Mouse (Mus musculus): ENCODE results near the gene Cdc42bpb. TPM values are rescaled to one million over a fixed set of nuclear protein-coding genes. Genes with fewer than 3 reads are reported as not detected.
A peak's percentile ranks its signal among the peaks of the same experiment; 100 is the strongest.

Gene Cdc42bpb
- polyA plus RNA-seq, 2 experiments: 5.3 to 22.5 TPM

- H3K4me2 ChIP-seq (ENCODE audit: low read depth): no peak overlapping the region
- WGBS (ENCODE audit: insufficient replicate concordance): 77% methylated on average over 11 of the region's 11 CpGs
- peaks cover 0 to 1% of the 10 kb centered on the region in 2 experiments; a peak in 2 of 4 replicates for H3K4me1 ChIP-seq (replicated peaks; ENCODE audit: control insufficient read depth in 2 of 2, insufficient read depth in 2 of 2, low read length in 1 of 2)
- H3K27me3 ChIP-seq (ENCODE audit: control insufficient read depth, insufficient read depth, low read length): no peaks in the 10 kb centered on the region
- ATAC-seq (ENCODE audit: insufficient read depth): no peak
- no peak overlapping the region for H3K4me3 ChIP-seq (ENCODE audit: insufficient read depth in 1 of 2, low read depth in 2 of 2, low read length in 2 of 2)
- DNase-seq (ENCODE audit: low read depth in 3 of 3, low spot score in 3 of 3): no peak
- no peaks in the 10 kb centered on the region for H3K36me3 ChIP-seq (replicated peaks; ENCODE audit: control insufficient read depth, insufficient read depth, low read depth)
- no peak overlapping the region for H3K9ac ChIP-seq (replicated peaks)
- TF ChIP-seq EP300 (IDR thresholded peaks at IDR 0.05; ENCODE audit: low read depth) (no peak), CTCF (IDR thresholded peaks at IDR 0.05; ENCODE audit: low read depth) (no peak)
- H3K27ac ChIP-seq: no peak overlapping the region
- H3K9me3 ChIP-seq (ENCODE audit: control insufficient read depth, low read length): no peaks in the 10 kb centered on the region
Measured at GRCm38 (mm10) chr12:111332443-111332842, 45.1 kb downstream of the Cdc42bpb start.

DNA sequence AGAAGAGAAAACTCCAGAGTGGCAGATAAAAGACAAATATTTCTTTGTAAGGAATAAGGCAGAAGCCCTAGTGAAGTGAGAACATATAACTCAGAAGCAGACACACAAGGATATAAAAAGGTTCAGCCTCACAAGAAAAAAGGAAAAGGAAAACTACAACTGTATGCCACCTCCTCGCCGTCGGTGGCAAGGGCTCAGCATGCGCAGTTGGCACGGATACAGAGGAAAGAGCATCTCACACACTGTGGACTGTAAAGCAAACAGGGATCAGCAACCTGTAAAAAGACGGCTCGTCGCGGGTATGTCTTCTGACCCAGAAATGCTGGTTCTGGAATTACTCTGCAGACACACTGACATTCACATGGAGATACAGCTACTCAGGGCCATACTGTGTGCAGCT lies 45.9 kb downstream of the Cdc42bpb start:
- H3K27ac ChIP-seq: no peak overlapping the region
- TF ChIP-seq EP300 (IDR thresholded peaks at IDR 0.05; ENCODE audit: low read depth): no peak
- no peak for TF ChIP-seq CTCF (IDR thresholded peaks at IDR 0.05; ENCODE audit: low read depth)
- no peak for DNase-seq (ENCODE audit: low read depth in 3 of 3, low spot score in 3 of 3)
- WGBS (ENCODE audit: insufficient replicate concordance): 85% methylated on average over 9 of the region's 9 CpGs
- H3K36me3 ChIP-seq (replicated peaks; ENCODE audit: control insufficient read depth, insufficient read depth, low read depth): no peaks in the 10 kb centered on the region
- H3K9me3 ChIP-seq (ENCODE audit: control insufficient read depth, low read length): no peaks in the 10 kb centered on the region
- no peaks in the 10 kb centered on the region for H3K4me1 ChIP-seq (replicated peaks; ENCODE audit: control insufficient read depth in 2 of 2, insufficient read depth in 2 of 2, low read length in 1 of 2)
- no peak overlapping the region for H3K4me2 ChIP-seq (ENCODE audit: low read depth)
- H3K27me3 ChIP-seq (ENCODE audit: control insufficient read depth, insufficient read depth, low read length): no peaks in the 10 kb centered on the region
- no peak overlapping the region for H3K9ac ChIP-seq (replicated peaks)
- H3K4me3 ChIP-seq (ENCODE audit: insufficient read depth in 1 of 2, low read depth in 2 of 2, low read length in 2 of 2): no peak overlapping the region
- no peak for ATAC-seq (ENCODE audit: insufficient read depth)

DNA sequence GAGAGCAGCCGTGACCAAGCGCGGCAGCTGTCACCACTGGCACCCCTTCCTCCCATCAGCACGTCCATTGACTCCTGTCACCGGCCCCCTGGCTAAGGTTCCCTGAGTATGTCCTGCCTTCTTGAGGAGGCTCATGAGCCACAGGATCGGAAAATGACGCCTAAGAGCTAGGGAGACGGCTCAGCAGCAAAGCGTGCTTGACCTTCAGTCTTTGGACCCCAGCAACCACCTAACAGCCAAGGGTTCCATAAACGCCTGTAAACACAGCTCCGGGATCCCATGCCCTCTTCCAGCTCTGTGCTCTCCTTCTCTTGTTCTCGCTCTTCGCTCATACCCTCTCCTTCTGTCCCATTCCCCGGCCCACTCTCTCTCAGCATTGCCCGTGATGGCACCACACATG lies 48.2 kb downstream of the Cdc42bpb start:
- H3K4me2 ChIP-seq (ENCODE audit: low read depth): no peak overlapping the region
- no peaks in the 10 kb centered on the region for H3K9me3 ChIP-seq (ENCODE audit: control insufficient read depth, low read length)
- no peak overlapping the region for H3K4me3 ChIP-seq (ENCODE audit: insufficient read depth in 1 of 2, low read depth in 2 of 2, low read length in 2 of 2)
- H3K36me3 ChIP-seq (replicated peaks; ENCODE audit: control insufficient read depth, insufficient read depth, low read depth): no peaks in the 10 kb centered on the region
- H3K27me3 ChIP-seq (ENCODE audit: control insufficient read depth, insufficient read depth, low read length): no peaks in the 10 kb centered on the region
- H3K9ac ChIP-seq (replicated peaks): no peak overlapping the region
- TF ChIP-seq EP300 (IDR thresholded peaks at IDR 0.05; ENCODE audit: low read depth) (no peak), CTCF (IDR thresholded peaks at IDR 0.05; ENCODE audit: low read depth) (no peak)
- no peak overlapping the region for H3K27ac ChIP-seq
- DNase-seq (ENCODE audit: low read depth in 3 of 3, low spot score in 3 of 3) (no peak), ATAC-seq (ENCODE audit: insufficient read depth) (no peak)
- H3K4me1 ChIP-seq (replicated peaks; ENCODE audit: control insufficient read depth in 2 of 2, insufficient read depth in 2 of 2, low read length in 1 of 2): no peaks in the 10 kb centered on the region
- WGBS (ENCODE audit: insufficient replicate concordance): 84% methylated on average over 15 of the region's 15 CpGs

GRCm38 (mm10) chr12:111328360-111328759 lies 49.2 kb downstream of the Cdc42bpb start:
- Histone ChIP-seq H3K4me2 (ENCODE audit: low read depth) (no peak overlapping the region), H3K9me3 (ENCODE audit: control insufficient read depth, low read length) (no peaks in the 10 kb centered on the region), H3K27ac (no peak overlapping the region), H3K36me3 (replicated peaks; ENCODE audit: control insufficient read depth, insufficient read depth, low read depth) (no peaks in the 10 kb centered on the region), H3K4me3 (ENCODE audit: insufficient read depth in 1 of 2, low read depth in 2 of 2, low read length in 2 of 2) (no peak overlapping the region), H3K27me3 (ENCODE audit: control insufficient read depth, insufficient read depth, low read length) (no peaks in the 10 kb centered on the region), H3K4me1 (replicated peaks; ENCODE audit: control insufficient read depth in 2 of 2, insufficient read depth in 2 of 2, low read length in 1 of 2) (no peaks in the 10 kb centered on the region), H3K9ac (replicated peaks) (no peak overlapping the region)
- ATAC-seq (ENCODE audit: insufficient read depth) (no peak), DNase-seq (ENCODE audit: low read depth in 3 of 3, low spot score in 3 of 3) (no peak)
- TF ChIP-seq CTCF (IDR thresholded peaks at IDR 0.05; ENCODE audit: low read depth) (peak; percentile 31), EP300 (IDR thresholded peaks at IDR 0.05; ENCODE audit: low read depth) (no peak)
- 50% methylated on average over 6 of the region's 6 CpGs for WGBS (ENCODE audit: insufficient replicate concordance)

- no peak for ATAC-seq (ENCODE audit: insufficient read depth)
- Histone ChIP-seq H3K36me3 (replicated peaks; ENCODE audit: control insufficient read depth, insufficient read depth, low read depth) (no peaks in the 10 kb centered on the region), H3K4me1 (replicated peaks; ENCODE audit: control insufficient read depth in 2 of 2, insufficient read depth in 2 of 2, low read length in 1 of 2) (no peaks in the 10 kb centered on the region), H3K4me3 (ENCODE audit: insufficient read depth in 1 of 2, low read depth in 2 of 2, low read length in 2 of 2) (no peak overlapping the region), H3K27ac (no peak overlapping the region), H3K4me2 (ENCODE audit: low read depth) (no peak overlapping the region), H3K9me3 (ENCODE audit: control insufficient read depth, low read length) (no peaks in the 10 kb centered on the region), H3K27me3 (ENCODE audit: control insufficient read depth, insufficient read depth, low read length) (no peaks in the 10 kb centered on the region), H3K9ac (replicated peaks) (no peak overlapping the region)
- WGBS (ENCODE audit: insufficient replicate concordance): 77% methylated on average over 18 of the region's 18 CpGs
- no peak for DNase-seq (ENCODE audit: low read depth in 3 of 3, low spot score in 3 of 3)
- TF ChIP-seq EP300 (IDR thresholded peaks at IDR 0.05; ENCODE audit: low read depth) (no peak), CTCF (IDR thresholded peaks at IDR 0.05; ENCODE audit: low read depth) (no peak)
Measured at GRCm38 (mm10) chr12:111325744-111326424, 51.6 kb downstream of the Cdc42bpb start.
